Mouse (Mus musculus): ENCODE measurements around the gene Mycl. TPM values are rescaled to one million over a fixed set of nuclear protein-coding genes. Genes with fewer than 3 reads are reported as not detected.

The Mycl gene
- polyA plus RNA-seq, 1 experiment from 2014 or later, result 106 TPM

GRCm38 (mm10) chr4:122960321-122961099 lies 34.9 kb upstream of the Mycl start:
- WGBS, result under 1% methylated on average over 43 of the region's 43 CpGs
- Histone ChIP-seq H3K36me3 (ENCODE audit: control insufficient read depth, insufficient read depth, low read length) (0 out of 2 replicates have a peak, but pooled peaks cover 2% of the 10 kb centered on the region), H3K4me3 (ENCODE audit: low read depth, low read length) (peak overlapping the region; percentile 71), H3K4me1 (ENCODE audit: control insufficient read depth, insufficient read depth, low read length) (peaks cover 22% of the 10 kb centered on the region), H3K27me3 (ENCODE audit: control insufficient read depth, insufficient read depth, low read length) (no peaks in the 10 kb centered on the region; the same call in 1 of the 2 replicates), H3K4me2 (peak overlapping the region; percentile 96), H3K9ac (ENCODE audit: low read length) (peak overlapping the region; percentile 82), H3K27ac (ENCODE audit: low read depth, low read length) (peak overlapping the region; percentile 9; the same call in 1 of the 2 replicates), H3K9me3 (ENCODE audit: control insufficient read depth, low read length) (no peaks in the 10 kb centered on the region)
- ATAC-seq (ENCODE audit: low FRiP score), result peak; percentile 63
- peak; percentile 98 for DNase-seq (ENCODE audit: low spot score, missing footprints)

DNA sequence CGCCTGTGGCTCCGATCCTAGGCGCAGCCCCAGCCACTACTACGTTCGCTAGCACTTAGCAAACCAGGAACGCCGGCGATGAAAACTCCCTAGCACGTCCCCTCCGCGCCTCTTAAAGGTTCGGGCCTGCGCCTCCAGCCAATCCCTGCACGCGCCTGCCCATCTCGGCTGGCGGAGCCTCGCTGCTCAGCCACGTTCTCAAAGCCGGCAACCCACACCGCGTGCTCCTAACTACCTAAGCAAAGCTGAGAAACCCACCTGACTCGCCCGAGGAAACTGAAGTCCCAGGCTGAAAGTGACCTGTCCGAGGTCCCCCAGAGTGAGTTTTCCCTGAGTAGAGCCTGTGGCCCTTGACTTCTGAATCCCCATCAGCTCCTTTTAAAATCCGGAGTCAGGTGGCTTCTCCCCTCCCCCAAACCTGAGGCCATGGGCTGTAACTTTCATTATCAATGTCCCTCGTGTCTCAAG lies 34.3 kb upstream of the Mycl start, which contains the start of gene Mfsd2a:
Mfsd2a (minus strand) TSS at position 89 of the 468 bp plus-strand sequence.
- H3K27ac ChIP-seq (ENCODE audit: low read depth, low read length), result peak within 1 kb of the TSS; percentile 9; the same call in 1 of the 2 replicates
- ATAC-seq (ENCODE audit: low FRiP score), result peak; percentile 80

DNA sequence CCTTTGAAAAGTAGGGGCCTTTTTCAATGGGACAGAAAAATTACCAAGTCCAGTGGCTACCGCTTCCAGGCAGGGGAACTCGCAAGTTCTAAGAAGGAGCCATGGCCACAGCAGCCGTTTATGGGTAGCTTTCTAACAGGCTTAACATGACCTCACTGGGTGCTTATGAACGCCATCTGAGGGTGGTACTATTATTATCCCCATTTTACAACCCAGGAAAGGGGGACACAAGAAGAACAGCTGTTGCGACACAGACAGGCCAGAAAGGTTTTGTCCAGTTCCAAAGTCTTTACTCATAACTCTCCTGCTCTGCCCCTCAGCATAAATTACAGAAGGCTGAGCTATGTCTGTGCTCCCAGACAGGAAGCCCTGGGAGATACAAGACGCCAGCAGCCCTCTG lies 33.9 kb upstream of the Mycl start:
- Histone ChIP-seq H3K36me3 (ENCODE audit: control insufficient read depth, insufficient read depth, low read length) (0 out of 2 replicates have a peak, but pooled peaks cover 2% of the 10 kb centered on the region), H3K4me1 (ENCODE audit: control insufficient read depth, insufficient read depth, low read length) (peaks cover 18% of the 10 kb centered on the region), H3K27ac (ENCODE audit: low read depth, low read length) (no peak overlapping the region), H3K27me3 (ENCODE audit: control insufficient read depth, insufficient read depth, low read length) (no peaks in the 10 kb centered on the region; the same call in 1 of the 2 replicates), H3K9me3 (ENCODE audit: control insufficient read depth, low read length) (no peaks in the 10 kb centered on the region), H3K4me2 (peak overlapping the region; percentile 96), H3K9ac (ENCODE audit: low read length) (peak overlapping the region; percentile 82; the same call in 1 of the 2 replicates), H3K4me3 (ENCODE audit: low read depth, low read length) (peak overlapping the region; percentile 71)
- 21% methylated on average over 6 of the region's 6 CpGs for WGBS
- ATAC-seq (ENCODE audit: low FRiP score), result no peak
- DNase-seq (ENCODE audit: low spot score, missing footprints), result no peak

More for the DNA sequence above, 34.3 kb upstream of the Mycl start, which contains the start of gene Mfsd2a:
- H3K4me2 ChIP-seq, result peak within 1 kb of the TSS; percentile 96
- H3K4me3 ChIP-seq (ENCODE audit: low read depth, low read length), result peak within 1 kb of the TSS; percentile 71
- under 1% methylated on average over 27 of the region's 27 CpGs for WGBS
- H3K27me3 ChIP-seq (ENCODE audit: control insufficient read depth, insufficient read depth, low read length), result no peaks in the 10 kb centered on the region; the same call in 1 of the 2 replicates
- H3K9me3 ChIP-seq (ENCODE audit: control insufficient read depth, low read length), result no peaks in the 10 kb centered on the region
- H3K4me1 ChIP-seq (ENCODE audit: control insufficient read depth, insufficient read depth, low read length), result peaks cover 18% of the 10 kb centered on the region
- peak within 1 kb of the TSS; percentile 82 for H3K9ac ChIP-seq (ENCODE audit: low read length)
- 0 out of 2 replicates have a peak, but pooled peaks cover 2% of the 10 kb centered on the region for H3K36me3 ChIP-seq (ENCODE audit: control insufficient read depth, insufficient read depth, low read length)
- no peak for DNase-seq (ENCODE audit: low spot score, missing footprints)

DNA sequence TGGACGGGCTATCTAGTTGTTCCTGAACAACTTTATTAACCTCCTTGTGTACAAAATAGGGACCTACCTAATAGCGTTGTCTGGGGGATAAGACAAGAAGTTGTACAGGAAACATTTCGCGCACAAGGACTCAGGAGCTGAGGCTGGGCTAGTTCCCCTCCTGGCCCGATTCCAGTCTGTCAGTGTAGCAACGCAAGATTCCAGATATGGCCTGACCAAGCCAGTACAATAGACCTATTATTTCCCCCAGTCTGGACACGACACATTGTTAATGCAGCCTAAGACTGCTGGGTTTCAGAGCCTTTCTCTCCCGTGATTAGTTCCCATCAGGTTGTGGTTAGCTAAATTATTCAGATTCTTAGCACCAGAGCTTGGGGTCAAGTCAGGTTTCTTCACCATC lies 32.7 kb upstream of the Mycl start:
- Histone ChIP-seq H3K9me3 (ENCODE audit: control insufficient read depth, low read length) (no peaks in the 10 kb centered on the region), H3K4me2 (no peak overlapping the region), H3K4me3 (ENCODE audit: low read depth, low read length) (no peak overlapping the region), H3K9ac (ENCODE audit: low read length) (no peak overlapping the region; the same call in 1 of the 2 replicates), H3K36me3 (ENCODE audit: control insufficient read depth, insufficient read depth, low read length) (no peaks in the 10 kb centered on the region), H3K4me1 (ENCODE audit: control insufficient read depth, insufficient read depth, low read length) (peaks cover 18% of the 10 kb centered on the region), H3K27me3 (ENCODE audit: control insufficient read depth, insufficient read depth, low read length) (no peaks in the 10 kb centered on the region; the same call in 1 of the 2 replicates), H3K27ac (ENCODE audit: low read depth, low read length) (no peak overlapping the region)
- DNase-seq (ENCODE audit: low spot score, missing footprints), result peak; percentile 89
- peak; percentile 59 for ATAC-seq (ENCODE audit: low FRiP score)
- WGBS, result 43% methylated on average over 8 of the region's 8 CpGs

DNA sequence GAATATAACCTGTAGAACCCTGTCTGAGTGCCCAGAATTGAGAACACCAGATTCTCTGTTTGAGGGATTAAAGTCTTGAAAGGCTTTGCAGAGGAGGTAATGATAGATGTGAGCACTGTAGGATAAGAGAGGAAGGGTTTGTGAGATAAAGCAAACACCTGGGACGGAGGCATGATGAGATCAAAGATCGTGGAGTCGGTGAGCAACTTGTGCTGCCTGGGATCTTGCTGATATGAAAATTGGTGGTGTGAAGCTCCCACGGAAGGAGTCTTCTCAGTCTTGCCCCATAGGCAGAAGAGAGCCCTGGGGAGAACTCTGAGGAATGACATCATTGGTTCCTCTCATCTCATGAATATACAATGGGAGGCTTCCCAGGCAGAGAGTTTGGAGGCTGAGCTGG lies 27.3 kb upstream of the Mycl start:
- 84% methylated on average over 4 of the region's 4 CpGs for WGBS
- Histone ChIP-seq H3K4me2 (no peak overlapping the region), H3K9me3 (ENCODE audit: control insufficient read depth, low read length) (no peaks in the 10 kb centered on the region), H3K9ac (ENCODE audit: low read length) (no peak overlapping the region), H3K36me3 (ENCODE audit: control insufficient read depth, insufficient read depth, low read length) (no peaks in the 10 kb centered on the region), H3K4me1 (ENCODE audit: control insufficient read depth, insufficient read depth, low read length) (no peaks in the 10 kb centered on the region; the same call in 1 of the 2 replicates), H3K4me3 (ENCODE audit: low read depth, low read length) (no peak overlapping the region), H3K27me3 (ENCODE audit: control insufficient read depth, insufficient read depth, low read length) (no peaks in the 10 kb centered on the region), H3K27ac (ENCODE audit: low read depth, low read length) (no peak overlapping the region)
- DNase-seq (ENCODE audit: low spot score, missing footprints) (no peak), ATAC-seq (ENCODE audit: low FRiP score) (no peak)

GRCm38 (mm10) chr4:122971191-122971590 lies 24.3 kb upstream of the Mycl start:
- Histone ChIP-seq H3K4me3 (ENCODE audit: low read depth, low read length) (no peak overlapping the region), H3K9me3 (ENCODE audit: control insufficient read depth, low read length) (no peaks in the 10 kb centered on the region), H3K36me3 (ENCODE audit: control insufficient read depth, insufficient read depth, low read length) (no peaks in the 10 kb centered on the region), H3K27me3 (ENCODE audit: control insufficient read depth, insufficient read depth, low read length) (no peaks in the 10 kb centered on the region), H3K9ac (ENCODE audit: low read length) (no peak overlapping the region), H3K27ac (ENCODE audit: low read depth, low read length) (no peak overlapping the region), H3K4me1 (ENCODE audit: control insufficient read depth, insufficient read depth, low read length) (no peaks in the 10 kb centered on the region), H3K4me2 (no peak overlapping the region)
- 84% methylated on average over 4 of the region's 4 CpGs for WGBS
- ATAC-seq (ENCODE audit: low FRiP score) (no peak), DNase-seq (ENCODE audit: low spot score, missing footprints) (no peak)

DNA sequence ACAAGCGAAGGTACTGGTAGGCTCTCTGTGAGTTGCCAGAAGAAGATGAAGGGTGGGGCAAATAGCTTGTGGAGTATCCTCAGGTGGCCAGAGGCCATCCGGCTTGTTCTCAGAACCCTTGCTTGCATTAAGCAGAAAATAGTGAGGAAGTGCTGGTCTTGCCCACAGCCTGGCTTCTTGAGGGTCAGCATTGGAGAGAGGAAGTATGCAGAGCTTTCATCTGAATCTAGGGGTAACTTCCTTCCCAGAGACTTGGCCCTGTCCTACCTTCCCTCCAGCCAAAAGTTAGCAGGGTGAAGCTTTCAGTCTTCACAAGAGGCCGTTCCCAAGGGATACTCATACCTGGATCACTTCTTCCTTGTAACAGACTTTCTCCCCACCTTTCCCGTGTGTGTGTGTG lies 23.8 kb upstream of the Mycl start:
- Histone ChIP-seq H3K9me3 (ENCODE audit: control insufficient read depth, low read length) (no peaks in the 10 kb centered on the region), H3K27ac (ENCODE audit: low read depth, low read length) (no peak overlapping the region), H3K9ac (ENCODE audit: low read length) (no peak overlapping the region), H3K4me1 (ENCODE audit: control insufficient read depth, insufficient read depth, low read length) (no peaks in the 10 kb centered on the region), H3K27me3 (ENCODE audit: control insufficient read depth, insufficient read depth, low read length) (no peaks in the 10 kb centered on the region), H3K36me3 (ENCODE audit: control insufficient read depth, insufficient read depth, low read length) (no peaks in the 10 kb centered on the region), H3K4me2 (no peak overlapping the region), H3K4me3 (ENCODE audit: low read depth, low read length) (no peak overlapping the region)
- 89% methylated on average over 4 of the region's 4 CpGs for WGBS
- no peak for ATAC-seq (ENCODE audit: low FRiP score)
- DNase-seq (ENCODE audit: low spot score, missing footprints), result no peak

GRCm38 (mm10) chr4:122972056-122972455 lies 23.4 kb upstream of the Mycl start:
- 75% methylated on average over 8 of the region's 8 CpGs for WGBS
- H3K4me1 ChIP-seq (ENCODE audit: control insufficient read depth, insufficient read depth, low read length), result no peaks in the 10 kb centered on the region
- ATAC-seq (ENCODE audit: low FRiP score), result no peak

GRCm38 (mm10) chr4:122974976-122975520 lies 20.4 kb upstream of the Mycl start:
- Histone ChIP-seq H3K27me3 (ENCODE audit: control insufficient read depth, insufficient read depth, low read length) (no peaks in the 10 kb centered on the region), H3K27ac (ENCODE audit: low read depth, low read length) (no peak overlapping the region), H3K4me2 (no peak overlapping the region), H3K36me3 (ENCODE audit: control insufficient read depth, insufficient read depth, low read length) (no peaks in the 10 kb centered on the region), H3K9me3 (ENCODE audit: control insufficient read depth, low read length) (no peaks in the 10 kb centered on the region), H3K9ac (ENCODE audit: low read length) (no peak overlapping the region), H3K4me3 (ENCODE audit: low read depth, low read length) (no peak overlapping the region), H3K4me1 (ENCODE audit: control insufficient read depth, insufficient read depth, low read length) (no peaks in the 10 kb centered on the region)
- WGBS, result 87% methylated on average over 5 of the region's 5 CpGs
- ATAC-seq (ENCODE audit: low FRiP score), result no peak
- no peak for DNase-seq (ENCODE audit: low spot score, missing footprints)

More at GRCm38 (mm10) chr4:122972056-122972455, 23.4 kb upstream of the Mycl start:
- Histone ChIP-seq H3K27me3 (ENCODE audit: control insufficient read depth, insufficient read depth, low read length) (no peaks in the 10 kb centered on the region), H3K4me2 (no peak overlapping the region), H3K9ac (ENCODE audit: low read length) (no peak overlapping the region), H3K27ac (ENCODE audit: low read depth, low read length) (no peak overlapping the region), H3K36me3 (ENCODE audit: control insufficient read depth, insufficient read depth, low read length) (no peaks in the 10 kb centered on the region), H3K4me3 (ENCODE audit: low read depth, low read length) (no peak overlapping the region), H3K9me3 (ENCODE audit: control insufficient read depth, low read length) (no peaks in the 10 kb centered on the region)
- DNase-seq (ENCODE audit: low spot score, missing footprints), result no peak

Measured in midbrain, embryonic 11.5 days (tissue).